Mouse (Mus musculus) midbrain, embryonic 10.5 days (tissue): Measurements from ENCODE around the gene Cfap61. TPM values are rescaled to one million over a fixed set of nuclear protein-coding genes. Genes with fewer than 3 reads are reported as not detected.
A peak's percentile ranks its signal among the peaks of the same experiment; 100 is the strongest.
"Not testable (repeated sequence)": the region's sequence is repeated elsewhere in the genome, so short reads cannot be mapped to it uniquely, and the experiment has no call there.

Experiments used
- DNase-seq: peaks from one replicate; pipeline ENCODE4 v3.0.0-alpha.2; 2017; ENCODE audit warnings: low spot score
- H3K27ac ChIP-seq: fragments of 300-500 bp; sonication (generic); replicated peaks from 2 replicates; pipeline ENCODE4 v1.5.1; 2016; ENCODE audit warnings: mild to moderate bottlenecking
- H3K27me3 ChIP-seq: fragments of 300-500 bp; sonication (generic); 2 replicates; pipeline ENCODE4 v1.6.1; 2016; ENCODE audit warnings: low read depth, mild to moderate bottlenecking; ENCODE audit not compliant: poor library complexity, severe bottlenecking
- H3K36me3 ChIP-seq: fragments of 300-500 bp; sonication (generic); 2 replicates; pipeline ENCODE4 v1.6.1; 2016; ENCODE audit warnings: mild to moderate bottlenecking, moderate library complexity
- H3K4me1 ChIP-seq: fragments of 300-500 bp; sonication (generic); 2 replicates; pipeline ENCODE4 v1.6.1; 2016
- H3K4me3 ChIP-seq: fragments of 300-500 bp; sonication (generic); 2 replicates; pipeline ENCODE4 v1.5.1; 2016; ENCODE audit warnings: mild to moderate bottlenecking, moderate library complexity
- H3K9me3 ChIP-seq: fragments of 300-500 bp; sonication (generic); replicated peaks from 2 replicates; pipeline ENCODE4 v1.6.1; 2016; ENCODE audit warnings: mild to moderate bottlenecking
- WGBS: fragments of 180-500 bp; shearing (Covaris S2); methylation state at CpG from one replicate; pipeline ENCODE4 v1.1.7; 2016; 5-methylcytosine and 5-hydroxymethylcytosine counted together
- polyA plus RNA-seq: library from polyadenylated mRNA; unstranded; fragments of >200 nt; fragmentation: Nextera tagmentation; extraction: Ambion mirVana; gene quantifications from 2 replicates; pipeline ENCODE4 v1.2.1, GENCODE M21; 2016

The Cfap61 gene
- polyA plus RNA-seq, result 0.75 and 0.78 TPM in 2 replicates

DNA sequence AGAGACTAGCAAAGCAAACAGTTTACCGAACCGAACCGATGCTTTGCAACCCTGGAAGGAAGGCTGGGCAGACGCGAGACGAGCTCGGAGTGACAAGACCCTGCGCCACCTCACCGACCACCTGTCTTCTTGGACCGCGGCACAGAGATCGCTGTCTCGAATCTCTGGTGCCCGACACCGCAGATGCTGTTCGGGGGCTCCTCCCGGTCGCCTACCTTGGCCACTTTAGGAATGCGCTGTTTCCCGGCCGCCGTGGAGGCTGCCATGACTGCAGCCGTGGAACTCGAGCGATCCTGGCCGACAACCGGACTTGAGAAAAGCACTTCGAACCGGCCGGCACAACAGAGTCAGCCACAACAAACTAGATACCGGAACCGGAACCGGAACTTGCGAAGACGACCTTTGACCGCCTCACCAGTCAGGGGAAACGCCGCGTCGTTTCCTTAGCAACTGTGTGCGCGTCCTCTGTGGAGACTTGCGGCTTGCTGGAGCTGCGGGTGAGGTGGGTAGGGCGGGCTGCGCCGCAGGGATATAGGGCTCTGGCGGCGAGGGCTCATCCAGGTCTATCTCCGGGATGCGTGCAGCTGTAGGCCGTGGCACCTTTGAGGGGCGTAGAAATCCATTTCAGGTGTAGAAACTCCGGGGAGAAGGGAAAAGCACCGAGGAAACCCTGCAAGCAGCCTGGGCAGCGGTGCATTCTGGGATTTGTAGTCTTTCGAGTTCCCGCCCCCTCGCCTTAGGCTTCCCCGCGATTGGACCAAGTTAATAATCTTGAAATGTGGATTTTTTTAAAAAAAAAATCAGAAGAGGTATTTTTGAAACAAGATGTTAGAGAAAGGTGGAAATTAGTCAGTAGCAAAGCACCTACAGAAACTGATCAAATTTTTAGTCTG, at the start of gene Cfap61, which contains the start of gene Crnkl1:
Gene Cfap61 (plus strand): TSS at position 446 of the 893 bp plus-strand sequence.
Gene Crnkl1 (minus strand): TSS at position 676 of the 893 bp plus-strand sequence.
- Histone ChIP-seq H3K36me3 (peaks cover 33% of the 10 kb centered on the region), H3K27ac (peak within 1 kb of the TSS; percentile 76), H3K27me3 (no peaks in the 10 kb centered on the region), H3K9me3 (no peaks in the 10 kb centered on the region), H3K4me1 (peaks cover 11% of the 10 kb centered on the region), H3K4me3 (peak within 1 kb of the TSS; percentile 79)
- peak; percentile 95 for DNase-seq
- WGBS, result under 1% methylated on average over 61 of the region's 61 CpGs

DNA sequence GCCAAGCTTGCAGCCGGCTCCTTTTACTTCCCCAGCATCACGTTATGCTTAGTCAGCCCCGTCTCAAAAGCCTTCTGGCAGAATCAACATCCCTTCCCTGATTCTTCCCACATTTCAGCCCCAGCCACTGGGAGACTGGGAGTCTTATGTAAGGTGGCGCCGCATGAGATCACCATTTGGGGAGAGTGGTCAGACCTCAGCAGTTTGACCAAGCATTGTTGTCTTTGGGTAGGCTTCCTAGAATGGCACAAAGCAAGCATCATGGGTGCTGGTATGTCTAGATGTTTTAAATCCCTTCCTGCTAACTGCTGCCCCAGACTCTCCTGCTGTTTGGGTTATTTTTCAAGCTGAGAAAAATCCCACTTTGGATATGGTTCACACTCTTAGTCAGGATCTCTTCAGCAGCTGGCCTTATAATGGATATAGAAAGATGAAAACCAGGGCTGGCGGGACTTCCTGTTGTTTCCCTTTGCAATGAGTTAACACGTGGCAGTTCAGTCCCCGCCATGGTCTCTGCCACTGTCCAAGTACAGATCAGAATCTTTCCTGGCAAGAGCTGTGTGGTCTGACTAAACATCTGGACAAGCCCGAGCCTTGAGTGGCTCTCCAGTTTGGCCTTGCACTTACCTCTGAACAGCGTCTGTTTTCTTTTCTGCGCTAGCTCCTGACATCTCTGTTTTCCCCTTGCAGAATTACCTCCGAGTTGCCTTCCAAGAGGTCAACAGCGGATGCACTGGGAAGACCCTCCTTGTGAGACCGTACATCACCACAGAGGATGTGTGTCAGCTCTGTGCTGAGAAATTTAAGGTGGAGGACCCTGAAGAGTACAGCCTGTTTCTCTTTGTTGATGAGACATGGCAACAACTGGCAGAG, 49.4 kb upstream of the Cfap61 start:
- DNase-seq, result no peak
- Histone ChIP-seq H3K27me3 (no peaks in the 10 kb centered on the region), H3K4me3 (no peak overlapping the region), H3K9me3 (0 out of 2 replicates have a peak, but pooled peaks cover 5% of the 10 kb centered on the region), H3K27ac (no peak overlapping the region; the same call in 1 of the 2 replicates), H3K4me1 (peaks cover 16% of the 10 kb centered on the region), H3K36me3 (peaks cover 7% of the 10 kb centered on the region; the same call in 1 of the 2 replicates)
- WGBS, result 75% methylated on average over 14 of the region's 14 CpGs

DNA sequence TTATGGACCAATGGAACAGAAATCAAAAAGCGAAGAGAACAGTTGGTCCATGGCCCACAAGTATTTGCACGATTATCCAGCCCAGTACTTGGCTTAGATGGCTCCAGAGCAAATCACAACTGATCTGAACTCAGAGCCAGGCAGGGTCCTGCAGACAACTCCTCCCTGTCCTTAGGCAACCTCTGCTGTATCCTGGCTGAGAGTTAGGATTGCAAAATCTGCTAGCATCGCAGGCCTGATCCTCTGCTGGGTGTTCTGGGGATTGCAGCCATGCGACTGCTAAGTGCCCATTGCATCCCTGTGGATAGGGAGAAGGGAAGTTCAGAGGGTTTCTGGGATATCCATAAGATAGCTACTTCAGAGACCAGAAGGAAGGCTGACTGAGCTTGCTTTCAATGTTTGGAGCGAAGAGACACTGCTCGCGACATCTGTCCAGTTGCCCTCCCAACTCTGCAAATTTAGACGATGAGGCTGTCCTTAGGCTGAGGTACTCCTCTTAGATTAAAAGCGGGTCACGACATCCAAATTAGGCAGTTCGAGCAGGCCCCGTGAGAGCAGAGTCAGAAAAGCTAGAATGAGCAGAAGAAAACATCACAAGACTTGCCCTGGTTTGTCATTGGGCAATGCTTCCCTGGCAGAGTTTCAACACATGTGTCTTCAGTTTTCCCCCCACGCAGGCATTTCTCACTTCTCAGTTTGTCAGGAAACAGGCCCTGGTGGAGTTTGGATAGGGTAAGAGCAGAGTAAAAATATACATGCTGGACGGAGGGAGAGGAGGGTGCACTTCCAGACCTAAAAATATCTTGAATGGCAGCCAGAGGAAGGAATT, 46.4 kb upstream of the Cfap61 start:
- WGBS, result 67% methylated on average over 14 of the region's 14 CpGs
- H3K4me1 ChIP-seq, result peaks cover 16% of the 10 kb centered on the region
- H3K27ac ChIP-seq, result no peak overlapping the region

GRCm38 (mm10) chr2:145888766-145889480, 45.7 kb upstream of the Cfap61 start:
- Histone ChIP-seq H3K36me3 (no peaks in the 10 kb centered on the region), H3K9me3 (no peaks in the 10 kb centered on the region), H3K27me3 (no peaks in the 10 kb centered on the region), H3K4me3 (no peak overlapping the region), H3K27ac (no peak overlapping the region), H3K4me1 (peaks cover 12% of the 10 kb centered on the region)
- DNase-seq, result no peak
- 78% methylated on average over 6 of the region's 6 CpGs for WGBS

More for the DNA sequence above, 46.4 kb upstream of the Cfap61 start:
- DNase-seq, result no peak
- no peaks in the 10 kb centered on the region for H3K27me3 ChIP-seq
- H3K9me3 ChIP-seq, result no peaks in the 10 kb centered on the region
- H3K4me3 ChIP-seq, result no peak overlapping the region
- H3K36me3 ChIP-seq, result no peaks in the 10 kb centered on the region

DNA sequence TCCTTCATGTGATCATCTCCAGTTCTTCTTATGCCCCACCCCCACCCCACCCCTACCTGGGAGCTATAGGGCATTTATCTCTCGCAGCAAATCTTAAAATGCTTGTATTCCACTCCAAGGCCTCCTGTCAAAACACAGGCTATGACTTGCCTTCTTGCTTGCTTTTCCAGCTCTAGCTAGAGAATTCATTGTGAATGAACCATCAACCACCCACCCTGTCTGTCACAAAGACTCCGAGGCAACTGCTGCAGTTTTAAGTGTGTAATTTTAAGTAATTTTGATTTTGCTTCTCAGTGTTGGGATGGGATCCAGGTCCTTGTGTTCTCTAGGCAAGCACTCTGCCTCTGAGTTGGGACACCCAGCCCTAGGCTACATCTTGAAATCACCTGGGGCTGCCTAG, 44.0 kb upstream of the Cfap61 start:
- H3K4me3 ChIP-seq, result no peak overlapping the region
- DNase-seq, result no peak
- no peaks in the 10 kb centered on the region for H3K27me3 ChIP-seq
- no peaks in the 10 kb centered on the region for H3K4me1 ChIP-seq
- H3K36me3 ChIP-seq, result no peaks in the 10 kb centered on the region
- H3K9me3 ChIP-seq, result no peaks in the 10 kb centered on the region
- WGBS, result 88% methylated on average over 2 of the region's 2 CpGs
- no peak overlapping the region for H3K27ac ChIP-seq

DNA sequence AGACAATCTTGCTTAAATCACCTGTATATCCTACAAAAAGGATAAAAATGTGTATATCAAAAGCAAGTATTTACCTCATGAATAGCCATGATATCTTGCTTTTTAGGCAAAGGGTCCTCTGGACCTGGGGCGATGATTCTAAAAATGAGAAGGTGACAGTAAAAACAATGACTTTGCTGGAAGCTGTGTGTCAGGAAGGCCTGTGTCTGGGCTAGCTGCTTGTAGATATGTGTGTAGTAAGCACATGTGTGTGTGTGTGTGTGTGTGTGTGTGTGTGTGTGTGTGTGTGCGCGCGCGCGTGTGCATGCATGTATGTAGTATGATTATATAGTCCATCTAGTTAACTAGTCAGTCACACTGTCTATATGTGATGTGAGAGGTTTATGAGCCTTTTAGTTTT, 40.8 kb upstream of the Cfap61 start:
- WGBS, result 98% methylated on average over 6 of the region's 6 CpGs
- Histone ChIP-seq H3K36me3 (no peaks in the 10 kb centered on the region), H3K4me1 (no peaks in the 10 kb centered on the region), H3K27me3 (no peaks in the 10 kb centered on the region), H3K4me3 (no peak overlapping the region), H3K9me3 (no peaks in the 10 kb centered on the region), H3K27ac (no peak overlapping the region)
- no peak for DNase-seq

DNA sequence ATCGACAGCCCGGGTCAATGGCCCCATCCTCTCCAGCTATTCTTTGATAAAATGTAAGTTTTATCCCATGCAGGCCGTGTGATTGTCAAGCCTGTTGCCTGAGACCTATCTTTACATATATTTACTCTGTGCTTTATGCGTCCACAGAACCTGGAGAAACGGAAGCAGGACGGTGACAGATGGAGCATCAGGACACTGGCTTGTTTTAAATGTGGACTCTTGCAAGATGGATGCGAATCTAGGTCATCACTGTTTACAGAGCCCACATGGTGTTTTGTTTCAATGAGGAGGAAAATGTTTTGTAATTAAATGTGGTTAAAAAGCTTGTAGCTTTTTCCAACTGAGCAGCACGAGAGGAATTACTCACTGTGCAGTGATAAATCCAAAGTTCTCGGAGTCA, 36.5 kb upstream of the Cfap61 start:
- DNase-seq, result no peak
- Histone ChIP-seq H3K36me3 (no peaks in the 10 kb centered on the region), H3K4me3 (no peak overlapping the region), H3K4me1 (peaks cover 4% of the 10 kb centered on the region; the same call in 1 of the 2 replicates), H3K27ac (no peak overlapping the region), H3K27me3 (no peaks in the 10 kb centered on the region), H3K9me3 (no peaks in the 10 kb centered on the region)
- WGBS, result 88% methylated on average over 9 of the region's 9 CpGs

GRCm38 (mm10) chr2:145900318-145900717, 34.3 kb upstream of the Cfap61 start:
- H3K36me3 ChIP-seq, H3K27me3 ChIP-seq, H3K4me3 ChIP-seq, H3K27ac ChIP-seq, DNase-seq, H3K9me3 ChIP-seq: not testable (repeated sequence)
- peaks cover 20% of the 10 kb centered on the region for H3K4me1 ChIP-seq
- 86% methylated on average over 7 of the region's 8 CpGs for WGBS

GRCm38 (mm10) chr2:145901861-145902260, 32.7 kb upstream of the Cfap61 start, which contains the start of gene Naa20:
Gene Naa20, plus strand, starts transcription at chr2:145902099.
- H3K4me1 ChIP-seq, result peaks cover 24% of the 10 kb centered on the region
- no peaks in the 10 kb centered on the region for H3K27me3 ChIP-seq
- no peak for DNase-seq
- peaks cover 16% of the 10 kb centered on the region for H3K36me3 ChIP-seq
- peak within 1 kb of the TSS; percentile 69 for H3K4me3 ChIP-seq
- H3K27ac ChIP-seq, result peak within 1 kb of the TSS; percentile 92
- no peaks in the 10 kb centered on the region for H3K9me3 ChIP-seq
- 84% methylated on average over 6 of the region's 6 CpGs for WGBS

GRCm38 (mm10) chr2:145903061-145903901, 31.3 kb upstream of the Cfap61 start:
- DNase-seq, result peak; percentile 93
- peak overlapping the region; percentile 92 for H3K27ac ChIP-seq
- under 1% methylated on average over 67 of the region's 68 CpGs for WGBS

More at GRCm38 (mm10) chr2:145903061-145903901, 31.3 kb upstream of the Cfap61 start:
- Histone ChIP-seq H3K36me3 (peaks cover 29% of the 10 kb centered on the region), H3K4me3 (peak overlapping the region; percentile 69), H3K9me3 (no peaks in the 10 kb centered on the region), H3K27me3 (no peaks in the 10 kb centered on the region), H3K4me1 (peaks cover 24% of the 10 kb centered on the region)
